Mouse (Mus musculus) common myeloid progenitor, adult 5-6 weeks (primary cell): ENCODE results near the gene Sgpp1. TPM values are rescaled to one million over a fixed set of nuclear protein-coding genes. Genes with fewer than 3 reads are reported as not detected.
"Not testable (repeated sequence)": the region's sequence is repeated elsewhere in the genome, so short reads cannot be mapped to it uniquely, and the experiment has no call there.

ENCODE experiments used
- ATAC-seq: replicated peaks from 2 replicates; pipeline ENCODE4 v1.8.0; 2016; ENCODE audit warnings: low read depth, mild to moderate bottlenecking, moderate TSS enrichment, inconsistent platforms; ENCODE audit not compliant: poor library complexity, severe bottlenecking
- total RNA-seq: library from RNA; stranded (forward); fragments of 200-1000, 187-1606 nt; gene quantifications from 2 replicates; pipeline ENCODE4 v1.2.3, GENCODE M21; 2017

Sgpp1 gene
- total RNA-seq, 1 experiment from 2014 or later: 47.1 TPM

- no peak for ATAC-seq
Observed at GRCm38 (mm10) chr12:75701173-75702083, 34.1 kb downstream of the Sgpp1 start.

GRCm38 (mm10) chr12:75698692-75699091 lies 36.8 kb downstream of the Sgpp1 start:
- no peak for ATAC-seq

GRCm38 (mm10) chr12:75695845-75696244 lies 39.7 kb downstream of the Sgpp1 start:
- not testable (repeated sequence) for ATAC-seq

- ATAC-seq: no peak
Observed at GRCm38 (mm10) chr12:75689003-75689402, 46.5 kb downstream of the Sgpp1 start.

GRCm38 (mm10) chr12:75687314-75687713 lies 48.2 kb downstream of the Sgpp1 start:
- 0 out of 2 replicates have a peak, but pooled peaks have one; percentile 22 for ATAC-seq

GRCm38 (mm10) chr12:75684026-75684425 lies 51.5 kb downstream of the Sgpp1 start:
- ATAC-seq: not testable (repeated sequence)

GRCm38 (mm10) chr12:75683598-75683997 lies 51.9 kb downstream of the Sgpp1 start:
- no peak for ATAC-seq

- ATAC-seq: no peak
Observed at GRCm38 (mm10) chr12:75682842-75683241, 52.7 kb downstream of the Sgpp1 start.

- ATAC-seq: no peak
Observed at GRCm38 (mm10) chr12:75681101-75681500, 54.4 kb downstream of the Sgpp1 start.

GRCm38 (mm10) chr12:75678393-75678792 lies 57.1 kb downstream of the Sgpp1 start:
- no peak for ATAC-seq

GRCm38 (mm10) chr12:75672630-75673029 lies 62.9 kb downstream of the Sgpp1 start:
- ATAC-seq: no peak

GRCm38 (mm10) chr12:75671759-75672315 lies 63.7 kb downstream of the Sgpp1 start:
- ATAC-seq: no peak

GRCm38 (mm10) chr12:75670611-75671010 lies 64.9 kb downstream of the Sgpp1 start:
- no peak for ATAC-seq

GRCm38 (mm10) chr12:75669258-75670106 lies 66.0 kb downstream of the Sgpp1 start, which contains the start of gene Wdr89:
Wdr89 (minus strand) TSS chr12:75669537.
- ATAC-seq: peak; percentile 91

GRCm38 (mm10) chr12:75668916-75669257 lies 66.6 kb downstream of the Sgpp1 start:
- ATAC-seq: peak; percentile 9

GRCm38 (mm10) chr12:75668221-75668620 lies 67.3 kb downstream of the Sgpp1 start:
- ATAC-seq: no peak

- no peak for ATAC-seq
Observed at GRCm38 (mm10) chr12:75666939-75667338, 68.6 kb downstream of the Sgpp1 start.

GRCm38 (mm10) chr12:75664516-75664810 lies 71.1 kb downstream of the Sgpp1 start:
- no peak for ATAC-seq
